Mouse (Mus musculus) neural tube, embryonic 12.5 days (tissue): ENCODE data around the gene Taf1d. TPM values are rescaled to one million over a fixed set of nuclear protein-coding genes. Genes with fewer than 3 reads are reported as not detected.
"Not testable (repeated sequence)": the region's sequence is repeated elsewhere in the genome, so short reads cannot be mapped to it uniquely, and the experiment has no call there.

Experiments used
- ATAC-seq: fragments of 200-750 bp; cut with Nextera tagmentation; 2 replicates; pipeline ENCODE4 v1.8.0; 2017; ENCODE audit warnings: low read depth, mild to moderate bottlenecking, moderate TSS enrichment, moderate library complexity; ENCODE audit not compliant: low FRiP score
- H3K27ac ChIP-seq: fragments of 300-500 bp; sonication (generic); 2 replicates; pipeline ENCODE4 v1.5.1; 2016
- H3K27me3 ChIP-seq: fragments of 300-500 bp; sonication (generic); replicated peaks from 2 replicates; pipeline ENCODE4 v1.6.1; 2016; ENCODE audit warnings: mild to moderate bottlenecking
- H3K36me3 ChIP-seq: fragments of 300-500 bp; sonication (generic); 2 replicates; pipeline ENCODE4 v1.6.1; 2016; ENCODE audit warnings: mild to moderate bottlenecking
- H3K4me1 ChIP-seq: fragments of 300-500 bp; sonication (generic); 2 replicates; pipeline ENCODE4 v1.6.1; 2016
- H3K4me2 ChIP-seq: fragments of 300-500 bp; sonication (generic); replicated peaks from 2 replicates; pipeline ENCODE4 v1.6.1; 2016; ENCODE audit warnings: mild to moderate bottlenecking
- H3K4me3 ChIP-seq: fragments of 300-500 bp; sonication (generic); 2 replicates; pipeline ENCODE4 v1.5.1; 2016
- H3K9ac ChIP-seq: fragments of 300-500 bp; sonication (generic); 2 replicates; pipeline ENCODE4 v1.6.1; 2016; ENCODE audit warnings: mild to moderate bottlenecking
- H3K9me3 ChIP-seq: fragments of 300-500 bp; sonication (generic); 2 replicates; pipeline ENCODE4 v1.6.1; 2016; ENCODE audit warnings: mild to moderate bottlenecking
- WGBS: fragments of 180-500 bp; shearing (Covaris S2); methylation state at CpG from one replicate; pipeline ENCODE4 v1.1.7; 2016; 5-methylcytosine and 5-hydroxymethylcytosine counted together
- polyA plus RNA-seq: library from polyadenylated mRNA; unstranded; fragments of >200 nt; fragmentation: Nextera tagmentation; extraction: Ambion mirVana; gene quantifications from 2 replicates; pipeline ENCODE4 v1.2.1, GENCODE M21; 2016

Taf1d gene
- polyA plus RNA-seq, 1 experiment from 2014 or later, result 59.1 TPM

- Histone ChIP-seq H3K4me2 (no peak overlapping the region), H3K9me3 (no peaks in the 10 kb centered on the region), H3K27me3 (no peaks in the 10 kb centered on the region), H3K9ac (no peak overlapping the region), H3K4me3 (no peak overlapping the region), H3K36me3 (peaks cover 71% of the 10 kb centered on the region), H3K4me1 (peaks cover 14% of the 10 kb centered on the region), H3K27ac (no peak overlapping the region)
- ATAC-seq, result no peak
- 93% methylated on average over 2 of the region's 2 CpGs for WGBS
Measured at GRCm38 (mm10) chr9:15312054-15312735, 6.2 kb downstream of the Taf1d start.

GRCm38 (mm10) chr9:15313633-15314032 lies 7.6 kb downstream of the Taf1d start:
- Histone ChIP-seq H3K9ac (no peak overlapping the region), H3K4me1 (peaks cover 6% of the 10 kb centered on the region; the same call in 1 of the 2 replicates), H3K27me3 (no peaks in the 10 kb centered on the region), H3K9me3 (no peaks in the 10 kb centered on the region), H3K27ac (no peak overlapping the region), H3K36me3 (peaks cover 77% of the 10 kb centered on the region), H3K4me3 (no peak overlapping the region), H3K4me2 (no peak overlapping the region)
- 92% methylated on average over 5 of the region's 5 CpGs for WGBS
- ATAC-seq, result no peak

- H3K36me3 ChIP-seq, result peaks cover 68% of the 10 kb centered on the region
- H3K4me3 ChIP-seq, result no peak overlapping the region
- ATAC-seq, result no peak
- 97% methylated on average over 1 of the region's 1 CpGs for WGBS
- no peak overlapping the region for H3K9ac ChIP-seq
- no peaks in the 10 kb centered on the region for H3K4me1 ChIP-seq
- no peak overlapping the region for H3K27ac ChIP-seq
- H3K4me2 ChIP-seq, result no peak overlapping the region
- no peaks in the 10 kb centered on the region for H3K9me3 ChIP-seq
- H3K27me3 ChIP-seq, result no peaks in the 10 kb centered on the region
Measured at GRCm38 (mm10) chr9:15314619-15315018, 8.6 kb downstream of the Taf1d start.

- H3K27ac ChIP-seq, H3K4me1 ChIP-seq, H3K9me3 ChIP-seq, H3K27me3 ChIP-seq, H3K4me2 ChIP-seq, H3K4me3 ChIP-seq, H3K9ac ChIP-seq: not testable (repeated sequence)
- H3K36me3 ChIP-seq, result peaks cover 61% of the 10 kb centered on the region
- ATAC-seq, result peak; percentile 44; the same call in 1 of the 2 replicates
- 100% methylated on average over 2 of the region's 2 CpGs for WGBS
Measured at GRCm38 (mm10) chr9:15316296-15316695, 10.3 kb downstream of the Taf1d start.

GRCm38 (mm10) chr9:15317223-15318169 lies 11.5 kb downstream of the Taf1d start:
- no peaks in the 10 kb centered on the region for H3K4me1 ChIP-seq
- no peak overlapping the region for H3K4me2 ChIP-seq
- no peaks in the 10 kb centered on the region for H3K9me3 ChIP-seq
- WGBS, result 61% methylated on average over 5 of the region's 5 CpGs
- no peak overlapping the region for H3K4me3 ChIP-seq
- no peaks in the 10 kb centered on the region for H3K27me3 ChIP-seq
- no peak overlapping the region for H3K27ac ChIP-seq
- peaks cover 63% of the 10 kb centered on the region for H3K36me3 ChIP-seq
- no peak for ATAC-seq
- no peak overlapping the region for H3K9ac ChIP-seq

- Histone ChIP-seq H3K4me2 (no peak overlapping the region), H3K4me3 (no peak overlapping the region), H3K9ac (no peak overlapping the region), H3K4me1 (no peaks in the 10 kb centered on the region), H3K27me3 (no peaks in the 10 kb centered on the region), H3K27ac (no peak overlapping the region), H3K9me3 (no peaks in the 10 kb centered on the region), H3K36me3 (peaks cover 64% of the 10 kb centered on the region)
- 82% methylated on average over 2 of the region's 2 CpGs for WGBS
- ATAC-seq, result no peak
Measured at GRCm38 (mm10) chr9:15318170-15318742, 12.2 kb downstream of the Taf1d start.

- Histone ChIP-seq H3K9me3 (no peaks in the 10 kb centered on the region), H3K27ac (no peak overlapping the region), H3K9ac (no peak overlapping the region), H3K4me1 (no peaks in the 10 kb centered on the region), H3K36me3 (peaks cover 81% of the 10 kb centered on the region), H3K4me2 (no peak overlapping the region), H3K4me3 (no peak overlapping the region), H3K27me3 (no peaks in the 10 kb centered on the region)
- WGBS, result 93% methylated on average over 4 of the region's 4 CpGs
- no peak for ATAC-seq
Measured at GRCm38 (mm10) chr9:15337776-15338175, 31.8 kb downstream of the Taf1d start.

GRCm38 (mm10) chr9:15349925-15350324 lies 43.9 kb downstream of the Taf1d start:
- H3K27ac ChIP-seq, result no peak overlapping the region
- H3K27me3 ChIP-seq, result no peaks in the 10 kb centered on the region
- no peak overlapping the region for H3K4me2 ChIP-seq
- ATAC-seq, result no peak
- no peaks in the 10 kb centered on the region for H3K4me1 ChIP-seq
- H3K9ac ChIP-seq, result no peak overlapping the region
- peaks cover 49% of the 10 kb centered on the region for H3K36me3 ChIP-seq
- 75% methylated on average over 2 of the region's 2 CpGs for WGBS
- H3K4me3 ChIP-seq, result no peak overlapping the region
- H3K9me3 ChIP-seq, result no peaks in the 10 kb centered on the region

- Histone ChIP-seq H3K27ac (0 out of 2 replicates have a peak overlapping the region, but pooled peaks have one; percentile 33), H3K4me3 (peak overlapping the region; percentile 66), H3K4me2 (peak overlapping the region; percentile 78), H3K36me3 (peaks cover 10% of the 10 kb centered on the region), H3K9me3 (no peaks in the 10 kb centered on the region), H3K4me1 (peaks cover 7% of the 10 kb centered on the region; the same call in 1 of the 2 replicates), H3K27me3 (no peaks in the 10 kb centered on the region), H3K9ac (peak overlapping the region; percentile 68)
- no peak for ATAC-seq
- under 1% methylated on average over 9 of the region's 9 CpGs for WGBS
Measured at GRCm38 (mm10) chr9:15356916-15357483, 51.0 kb downstream of the Taf1d start.

- peak; percentile 99 for ATAC-seq
- 3% methylated on average over 60 of the region's 60 CpGs for WGBS
Measured at GRCm38 (mm10) chr9:15357484-15358275, 51.7 kb downstream of the Taf1d start, which contains the start of gene Cep295. Gene Cep295, minus strand, starts transcription at chr9:15357788.

GRCm38 (mm10) chr9:15364843-15365242 lies 58.8 kb downstream of the Taf1d start:
- Histone ChIP-seq H3K4me1 (no peaks in the 10 kb centered on the region), H3K9me3 (no peaks in the 10 kb centered on the region), H3K27ac (no peak overlapping the region), H3K27me3 (no peaks in the 10 kb centered on the region), H3K4me3 (no peak overlapping the region), H3K36me3 (no peaks in the 10 kb centered on the region), H3K4me2 (no peak overlapping the region), H3K9ac (no peak overlapping the region)
- WGBS, result 81% methylated on average over 1 of the region's 1 CpGs
- ATAC-seq, result no peak

More at GRCm38 (mm10) chr9:15357484-15358275, 51.7 kb downstream of the Taf1d start, which contains the start of gene Cep295:
- Histone ChIP-seq H3K4me1 (peaks cover 7% of the 10 kb centered on the region; the same call in 1 of the 2 replicates), H3K4me3 (peak within 1 kb of the TSS; percentile 66), H3K27ac (0 out of 2 replicates have a peak within 1 kb of the TSS, but pooled peaks have one; percentile 33), H3K9me3 (no peaks in the 10 kb centered on the region), H3K9ac (peak within 1 kb of the TSS; percentile 68), H3K4me2 (peak within 1 kb of the TSS; percentile 78), H3K36me3 (peaks cover 7% of the 10 kb centered on the region), H3K27me3 (no peaks in the 10 kb centered on the region)
